Mouse (Mus musculus) limb, embryonic 13.5 days (tissue): Measurements from ENCODE around the gene Itpkb. TPM values are rescaled to one million over a fixed set of nuclear protein-coding genes. Genes with fewer than 3 reads are reported as not detected.

Experiments used
- ATAC-seq: fragments of 200-750 bp; cut with Nextera tagmentation; 2 replicates; pipeline ENCODE4 v1.8.0; 2017; ENCODE audit warnings: low read depth, moderate number of reproducible peaks, moderate TSS enrichment; ENCODE audit not compliant: low FRiP score
- H3K27ac ChIP-seq: fragments of 300-500 bp; sonication (generic); 2 replicates; pipeline ENCODE4 v1.5.1; 2015; ENCODE audit warnings: inconsistent platforms, mild to moderate bottlenecking, moderate library complexity
- H3K27me3 ChIP-seq: fragments of 300-500 bp; sonication (generic); 2 replicates; pipeline ENCODE4 v1.6.1; 2015; ENCODE audit warnings: mild to moderate bottlenecking, inconsistent platforms
- H3K36me3 ChIP-seq: fragments of 300-500 bp; sonication (generic); 2 replicates; pipeline ENCODE4 v1.6.1; 2015; ENCODE audit warnings: inconsistent platforms, mild to moderate bottlenecking, moderate library complexity
- H3K4me1 ChIP-seq: fragments of 300-500 bp; sonication (generic); 2 replicates; pipeline ENCODE4 v1.6.1; 2015; ENCODE audit warnings: inconsistent platforms
- H3K4me2 ChIP-seq: fragments of 300-500 bp; sonication (generic); replicated peaks from 2 replicates; pipeline ENCODE4 v1.6.1; 2015; ENCODE audit warnings: inconsistent platforms, mild to moderate bottlenecking, moderate library complexity
- H3K4me3 ChIP-seq: fragments of 300-500 bp; sonication (generic); 2 replicates; pipeline ENCODE4 v1.5.1; 2015; ENCODE audit warnings: moderate library complexity, mild to moderate bottlenecking, inconsistent platforms
- H3K9ac ChIP-seq: fragments of 300-500 bp; sonication (generic); 2 replicates; pipeline ENCODE4 v1.6.1; 2015; ENCODE audit warnings: mild to moderate bottlenecking, inconsistent platforms
- H3K9me3 ChIP-seq: fragments of 300-500 bp; sonication (generic); 2 replicates; pipeline ENCODE4 v1.6.1; 2016; ENCODE audit warnings: inconsistent platforms
- WGBS: fragments of 180-500 bp; shearing (Covaris S2); methylation state at CpG from one replicate; pipeline ENCODE4 v1.1.7; 2015; 5-methylcytosine and 5-hydroxymethylcytosine counted together
- polyA plus RNA-seq: library from polyadenylated mRNA; unstranded; fragments of >200 nt; fragmentation: Nextera tagmentation; extraction: Ambion mirVana; gene quantifications from 2 replicates; pipeline ENCODE4 v1.2.1, GENCODE M21; 2015

The Itpkb gene
- 9.5 and 10.1 TPM in 2 replicates for polyA plus RNA-seq

GRCm38 (mm10) chr1:180330145-180330706 lies at the start of gene Itpkb:
Gene Itpkb (plus strand): TSS chr1:180330485.
- H3K9ac ChIP-seq: peak within 1 kb of the TSS; percentile 95
- peak; percentile 77 for ATAC-seq
- H3K36me3 ChIP-seq: peaks cover 26% of the 10 kb centered on the region
- H3K9me3 ChIP-seq: no peaks in the 10 kb centered on the region
- H3K4me1 ChIP-seq: peaks cover 53% of the 10 kb centered on the region
- H3K27ac ChIP-seq: peak within 1 kb of the TSS; percentile 94
- under 1% methylated on average over 19 of the region's 19 CpGs for WGBS
- H3K4me3 ChIP-seq: peak within 1 kb of the TSS; percentile 85
- peaks cover 3% of the 10 kb centered on the region; the same call in 1 of the 2 replicates for H3K27me3 ChIP-seq
- peak within 1 kb of the TSS; percentile 100 for H3K4me2 ChIP-seq

- Histone ChIP-seq H3K9me3 (no peaks in the 10 kb centered on the region), H3K9ac (no peak overlapping the region), H3K4me1 (peaks cover 50% of the 10 kb centered on the region), H3K4me3 (no peak overlapping the region), H3K27me3 (no peaks in the 10 kb centered on the region), H3K27ac (no peak overlapping the region), H3K4me2 (no peak overlapping the region), H3K36me3 (no peaks in the 10 kb centered on the region)
- ATAC-seq: no peak
- WGBS: 14% methylated on average over 6 of the region's 6 CpGs
Observed at GRCm38 (mm10) chr1:180282581-180282980, 47.7 kb upstream of the Itpkb start.

GRCm38 (mm10) chr1:180283813-180284768 lies 46.2 kb upstream of the Itpkb start:
- ATAC-seq: peak; percentile 48
- Histone ChIP-seq H3K9me3 (no peaks in the 10 kb centered on the region), H3K4me3 (no peak overlapping the region), H3K36me3 (no peaks in the 10 kb centered on the region), H3K4me1 (peaks cover 55% of the 10 kb centered on the region), H3K4me2 (peak overlapping the region; percentile 41), H3K9ac (no peak overlapping the region), H3K27me3 (no peaks in the 10 kb centered on the region), H3K27ac (peak overlapping the region; percentile 61; the same call in 1 of the 2 replicates)
- WGBS: 21% methylated on average over 16 of the region's 16 CpGs

- Histone ChIP-seq H3K27ac (peak overlapping the region; percentile 76; the same call in 1 of the 2 replicates), H3K27me3 (no peaks in the 10 kb centered on the region), H3K4me1 (peaks cover 62% of the 10 kb centered on the region), H3K4me3 (peak overlapping the region; percentile 17; the same call in 1 of the 2 replicates), H3K36me3 (no peaks in the 10 kb centered on the region), H3K9me3 (no peaks in the 10 kb centered on the region), H3K9ac (no peak overlapping the region), H3K4me2 (peak overlapping the region; percentile 51)
- ATAC-seq: peak; percentile 70; the same call in 1 of the 2 replicates
- WGBS: 22% methylated on average over 15 of the region's 15 CpGs
Observed at GRCm38 (mm10) chr1:180286081-180286831, 44.0 kb upstream of the Itpkb start.

GRCm38 (mm10) chr1:180288227-180288626 lies 42.1 kb upstream of the Itpkb start:
- no peak for ATAC-seq
- peaks cover 57% of the 10 kb centered on the region for H3K4me1 ChIP-seq
- no peak overlapping the region for H3K4me2 ChIP-seq
- H3K27me3 ChIP-seq: no peaks in the 10 kb centered on the region
- no peaks in the 10 kb centered on the region for H3K9me3 ChIP-seq
- H3K9ac ChIP-seq: no peak overlapping the region
- H3K36me3 ChIP-seq: no peaks in the 10 kb centered on the region
- no peak overlapping the region for H3K4me3 ChIP-seq
- 72% methylated on average over 7 of the region's 7 CpGs for whole genome bisulfite sequencing
- H3K27ac ChIP-seq: no peak overlapping the region

- WGBS: 84% methylated on average over 7 of the region's 7 CpGs
Observed at GRCm38 (mm10) chr1:180288872-180289468, 41.3 kb upstream of the Itpkb start.

GRCm38 (mm10) chr1:180289788-180290187 lies 40.5 kb upstream of the Itpkb start:
- Histone ChIP-seq H3K4me3 (no peak overlapping the region), H3K4me1 (peaks cover 43% of the 10 kb centered on the region)
- no peak for ATAC-seq

More at GRCm38 (mm10) chr1:180288872-180289468, 41.3 kb upstream of the Itpkb start:
- Histone ChIP-seq H3K9me3 (no peaks in the 10 kb centered on the region), H3K9ac (no peak overlapping the region), H3K4me3 (no peak overlapping the region), H3K4me1 (peaks cover 52% of the 10 kb centered on the region), H3K27ac (no peak overlapping the region), H3K4me2 (no peak overlapping the region), H3K36me3 (no peaks in the 10 kb centered on the region), H3K27me3 (no peaks in the 10 kb centered on the region)
- ATAC-seq: no peak

GRCm38 (mm10) chr1:180290358-180290757 lies 39.9 kb upstream of the Itpkb start:
- no peaks in the 10 kb centered on the region for H3K27me3 ChIP-seq
- H3K9ac ChIP-seq: no peak overlapping the region
- no peak overlapping the region for H3K4me3 ChIP-seq
- no peaks in the 10 kb centered on the region for H3K9me3 ChIP-seq
- WGBS: 82% methylated on average over 4 of the region's 4 CpGs
- no peak overlapping the region for H3K4me2 ChIP-seq
- H3K4me1 ChIP-seq: peaks cover 38% of the 10 kb centered on the region
- no peaks in the 10 kb centered on the region for H3K36me3 ChIP-seq
- ATAC-seq: no peak
- H3K27ac ChIP-seq: no peak overlapping the region

More at GRCm38 (mm10) chr1:180289788-180290187, 40.5 kb upstream of the Itpkb start:
- 61% methylated on average over 5 of the region's 5 CpGs for WGBS
- Histone ChIP-seq H3K9ac (no peak overlapping the region), H3K27ac (no peak overlapping the region), H3K4me2 (no peak overlapping the region), H3K36me3 (no peaks in the 10 kb centered on the region), H3K9me3 (no peaks in the 10 kb centered on the region), H3K27me3 (no peaks in the 10 kb centered on the region)

GRCm38 (mm10) chr1:180296088-180296487 lies 34.2 kb upstream of the Itpkb start:
- ATAC-seq: no peak
- H3K27ac ChIP-seq: no peak overlapping the region
- no peaks in the 10 kb centered on the region for H3K9me3 ChIP-seq
- no peak overlapping the region for H3K4me2 ChIP-seq
- no peak overlapping the region for H3K4me3 ChIP-seq
- WGBS: 90% methylated on average over 9 of the region's 9 CpGs
- H3K4me1 ChIP-seq: peaks cover 8% of the 10 kb centered on the region
- no peaks in the 10 kb centered on the region for H3K27me3 ChIP-seq
- no peaks in the 10 kb centered on the region for H3K36me3 ChIP-seq
- no peak overlapping the region for H3K9ac ChIP-seq

GRCm38 (mm10) chr1:180299697-180300096 lies 30.6 kb upstream of the Itpkb start:
- peaks cover 12% of the 10 kb centered on the region for H3K4me1 ChIP-seq
- no peak overlapping the region for H3K27ac ChIP-seq
- H3K9me3 ChIP-seq: no peaks in the 10 kb centered on the region
- ATAC-seq: no peak
- H3K4me3 ChIP-seq: no peak overlapping the region
- H3K4me2 ChIP-seq: no peak overlapping the region
- H3K36me3 ChIP-seq: no peaks in the 10 kb centered on the region
- no peaks in the 10 kb centered on the region for H3K27me3 ChIP-seq
- H3K9ac ChIP-seq: no peak overlapping the region
- WGBS: 91% methylated on average over 4 of the region's 4 CpGs

- no peak overlapping the region for H3K4me3 ChIP-seq
- H3K27me3 ChIP-seq: no peaks in the 10 kb centered on the region
- no peak overlapping the region for H3K9ac ChIP-seq
- no peak overlapping the region for H3K4me2 ChIP-seq
- H3K4me1 ChIP-seq: peaks cover 15% of the 10 kb centered on the region
- no peak for ATAC-seq
- H3K9me3 ChIP-seq: no peaks in the 10 kb centered on the region
- no peaks in the 10 kb centered on the region for H3K36me3 ChIP-seq
- 89% methylated on average over 4 of the region's 4 CpGs for WGBS
- H3K27ac ChIP-seq: no peak overlapping the region
Observed at GRCm38 (mm10) chr1:180300292-180300691, 30.0 kb upstream of the Itpkb start.
